In the genomic region with DNA sequence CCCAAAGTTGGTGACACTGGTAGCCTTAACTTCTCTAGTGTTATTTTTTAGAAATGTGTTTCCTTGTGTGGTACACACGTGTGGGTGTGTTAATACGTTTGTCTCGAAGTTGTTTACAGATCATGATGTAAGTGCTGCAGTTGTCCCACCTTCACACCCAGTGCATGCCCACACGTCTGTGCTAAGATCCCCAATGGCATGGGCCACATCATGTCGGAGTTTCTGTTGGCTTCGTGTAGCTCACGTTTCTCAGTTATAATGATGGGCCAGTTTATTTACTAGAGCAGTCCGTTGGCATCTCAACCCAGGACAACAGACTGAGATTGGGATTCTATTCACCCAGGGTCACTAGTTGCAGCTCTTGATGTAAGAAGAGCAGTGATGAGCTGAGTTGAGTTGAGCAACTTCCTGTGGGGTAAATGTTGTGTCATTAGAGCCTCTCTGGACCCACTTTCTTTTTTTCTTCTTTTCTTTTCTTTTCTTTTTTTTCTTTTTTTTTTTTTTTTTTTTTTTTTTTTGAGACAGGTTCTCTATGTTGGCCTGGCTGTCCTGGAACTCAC, we compare ENCODE assay signal across 9 mouse cellular contexts. TPM values are rescaled to one million over a fixed set of nuclear protein-coding genes. Genes with fewer than 3 reads are reported as not detected.
DNase-seq lines count a peak whose midpoint lies in the region; ATAC-seq and TF ChIP-seq lines count a peak whose summit lies in the region.
"Had no signal": no experiment of that assay in that cellular context is flagged by ENCODE, and none has a peak within 500 bp of the region (broad histone marks: within the 10 kb centered on the region; RNA-seq: fewer than 3 reads in every experiment).

No protein-coding gene starts in this region.

- H3K4me1 ChIP-seq in lung, embryonic 14.5 days (ENCODE audit: insufficient read depth) = peaks cover 8% of the 10 kb centered on the region
- H3K4me1 ChIP-seq in forebrain, embryonic 11.5 days (replicated peaks; ENCODE audit: control insufficient read depth, insufficient read depth, low read length) = no peaks in the 10 kb centered on the region; the same call in 1 of the 2 replicates
- H3K4me1 ChIP-seq in intestine, postnatal 0 days (replicated peaks; ENCODE audit: control insufficient read depth, insufficient read depth, low read length) = peaks cover 2% of the 10 kb centered on the region; the same call in 1 of the 2 replicates
- H3K4me1 ChIP-seq in stomach, embryonic 14.5 days (ENCODE audit: control insufficient read depth, insufficient read depth, low read length) = peaks cover 9% of the 10 kb centered on the region

- H3K4me3 ChIP-seq in lung, embryonic 14.5 days (ENCODE audit: low read depth, low read length) = peak overlapping the region; percentile 78
- H3K4me3 ChIP-seq in forebrain, embryonic 11.5 days (ENCODE audit: low read depth, low read length) = no peak overlapping the region
- H3K4me3 ChIP-seq in intestine, postnatal 0 days (ENCODE audit: low read depth, low read length) = peak overlapping the region; percentile 82
- peak overlapping the region; percentile 82; the same call in 1 of the 2 replicates for H3K4me3 ChIP-seq in stomach, embryonic 14.5 days (ENCODE audit: low read depth, low read length)
- H3K4me3 ChIP-seq: erythroblast, embryonic 14.5 days had no signal

- H3K9me3 ChIP-seq in lung, embryonic 14.5 days (ENCODE audit: low read depth, low read length) = no peaks in the 10 kb centered on the region
- no peaks in the 10 kb centered on the region for H3K9me3 ChIP-seq in forebrain, embryonic 11.5 days (ENCODE audit: control insufficient read depth, low read length)
- no peaks in the 10 kb centered on the region for H3K9me3 ChIP-seq in intestine, postnatal 0 days (ENCODE audit: control insufficient read depth)
- H3K9me3 ChIP-seq in stomach, embryonic 14.5 days (ENCODE audit: control insufficient read depth, low read depth, low read length) = no peaks in the 10 kb centered on the region
- H3K9me3 ChIP-seq: limb, embryonic 12.5 days had no signal

- H3K27me3 ChIP-seq in lung, embryonic 14.5 days (ENCODE audit: insufficient read depth, low read length) = no peaks in the 10 kb centered on the region
- H3K27me3 ChIP-seq in forebrain, embryonic 11.5 days (ENCODE audit: control insufficient read depth, insufficient read depth, low read length) = no peaks in the 10 kb centered on the region
- H3K27me3 ChIP-seq in intestine, postnatal 0 days (replicated peaks; ENCODE audit: control insufficient read depth, insufficient read depth, low read length) = no peaks in the 10 kb centered on the region
- no peaks in the 10 kb centered on the region for H3K27me3 ChIP-seq in stomach, embryonic 14.5 days (ENCODE audit: control insufficient read depth, insufficient read depth, low read length)
- H3K27me3 ChIP-seq: limb, embryonic 12.5 days had no signal

- WGBS in lung, embryonic 14.5 days = 66% methylated on average over 8 of the region's 8 CpGs
- 86% methylated on average over 8 of the region's 8 CpGs for WGBS in forebrain, embryonic 11.5 days
- 72% methylated on average over 8 of the region's 8 CpGs for WGBS in intestine, postnatal 0 days
- WGBS in stomach, embryonic 14.5 days = 75% methylated on average over 8 of the region's 8 CpGs

- no peak for DNase-seq in lung, embryonic 14.5 days
- no peak for DNase-seq in lung, postnatal 4 days
- DNase-seq in forebrain, embryonic 11.5 days (ENCODE audit: low spot score) = no peak
- no peak for DNase-seq in spleen, postnatal 14 days (ENCODE audit: low spot score in 2 of 2)
- no peak for DNase-seq in ovary, postnatal 36 days (ENCODE audit: low spot score)

- no peak overlapping the region for H3K9ac ChIP-seq in lung, embryonic 14.5 days
- H3K9ac ChIP-seq in forebrain, embryonic 11.5 days (ENCODE audit: low read length) = no peak overlapping the region
- no peak overlapping the region for H3K9ac ChIP-seq in intestine, postnatal 0 days (ENCODE audit: low read depth, low read length)
- H3K9ac ChIP-seq in stomach, embryonic 14.5 days (replicated peaks; ENCODE audit: low read depth, low read length) = no peak overlapping the region
- H3K9ac ChIP-seq: limb, embryonic 12.5 days had no signal

- peaks cover 21% of the 10 kb centered on the region; the same call in 1 of the 2 replicates for H3K36me3 ChIP-seq in lung, embryonic 14.5 days (ENCODE audit: insufficient read depth)
- H3K36me3 ChIP-seq in forebrain, embryonic 11.5 days (ENCODE audit: control insufficient read depth, insufficient read depth, low read length) = no peaks in the 10 kb centered on the region
- H3K36me3 ChIP-seq in intestine, postnatal 0 days (ENCODE audit: control insufficient read depth, insufficient read depth) = no peaks in the 10 kb centered on the region
- no peaks in the 10 kb centered on the region for H3K36me3 ChIP-seq in stomach, embryonic 14.5 days (ENCODE audit: control insufficient read depth, insufficient read depth, low read length)

- no peak for TF ChIP-seq CTCF in lung, embryonic 14.5 days (IDR thresholded peaks at IDR 0.05; ENCODE audit: low read depth)
- no peak for TF ChIP-seq CTCF in intestine, postnatal 0 days (IDR thresholded peaks at IDR 0.05; ENCODE audit: low read depth)

- no peak for ATAC-seq in lung, embryonic 14.5 days (ENCODE audit: insufficient read depth)
- ATAC-seq in forebrain, embryonic 11.5 days (replicated peaks; ENCODE audit: low FRiP score) = no peak
- ATAC-seq in intestine, postnatal 0 days = no peak
- no peak for ATAC-seq in stomach, embryonic 14.5 days (ENCODE audit: insufficient number of reproducible peaks, insufficient read depth, low FRiP score, low read depth)

- peak overlapping the region; percentile 66 for H3K4me2 ChIP-seq in lung, embryonic 14.5 days
- peak overlapping the region; percentile 8; the same call in 1 of the 2 replicates for H3K4me2 ChIP-seq in forebrain, embryonic 11.5 days (ENCODE audit: low read depth, low read length, severe bottlenecking)
- H3K4me2 ChIP-seq in intestine, postnatal 0 days (replicated peaks; ENCODE audit: low read depth) = peak overlapping the region; percentile 41
- peak overlapping the region; percentile 53 for H3K4me2 ChIP-seq in stomach, embryonic 14.5 days (replicated peaks; ENCODE audit: low read depth, low read length)

- no peak overlapping the region for H3K27ac ChIP-seq in lung, embryonic 14.5 days (ENCODE audit: low read depth)
- H3K27ac ChIP-seq in forebrain, embryonic 11.5 days (ENCODE audit: low read depth, low read length) = no peak overlapping the region
- H3K27ac ChIP-seq in intestine, postnatal 0 days (ENCODE audit: low read depth, low read length) = no peak overlapping the region
- H3K27ac ChIP-seq in stomach, embryonic 14.5 days (ENCODE audit: low read length) = no peak overlapping the region
- H3K27ac ChIP-seq: limb, embryonic 12.5 days had no signal

RNA-seq across cellular contexts. Expression of a gene that starts 2.2 kb away (rescaled TPM):
- 47.3 and 48.4 TPM in 2 replicates for polyA plus RNA-seq in lung, embryonic 14.5 days (2014; fragmentation: Nextera tagmentation; extraction: Ambion mirVana)
- polyA plus RNA-seq in forebrain, embryonic 11.5 days (2014; fragmentation: Nextera tagmentation; extraction: Ambion mirVana) = 21.7 and 23.8 TPM in 2 replicates
- polyA plus RNA-seq in intestine, postnatal 0 days (2015; fragmentation: Nextera tagmentation; extraction: Ambion mirVana) = 8.3 and 9.7 TPM in 2 replicates
- polyA plus RNA-seq in stomach, embryonic 14.5 days (2014; fragmentation: Nextera tagmentation; extraction: Ambion mirVana) = 11.9 and 13.0 TPM in 2 replicates

Comparison
In these comparisons a context has a peak if more than half of its experiments do, and no peak if none do; other contexts are left out.
1. H3K4me2 ChIP-seq: peak in every context shown above with its lines; median percentile 66 in lung, embryonic 14.5 days; 53 in stomach, embryonic 14.5 days; 41 in intestine, postnatal 0 days; 8 in forebrain, embryonic 11.5 days.